Mouse (Mus musculus): Measurements from ENCODE around the gene Ksr1. TPM values are rescaled to one million over a fixed set of nuclear protein-coding genes. Genes with fewer than 3 reads are reported as not detected.
"Not testable (repeated sequence)": the region's sequence is repeated elsewhere in the genome, so short reads cannot be mapped to it uniquely, and the experiment has no call there.

The Ksr1 gene
- total RNA-seq, 2 experiments from 2014 or later, result 189 to 205 TPM

- DNase-seq (ENCODE audit: extremely low spot score in 1 of 2, low spot score in 1 of 2), result peak in 1 of 2 experiments; percentile 66
Observed at GRCm38 (mm10) chr11:79019839-79020534, 126.2 kb downstream of the Ksr1 start.

GRCm38 (mm10) chr11:79018954-79019704, 127.1 kb downstream of the Ksr1 start:
- peak; percentile 63 to 89 for DNase-seq (ENCODE audit: extremely low spot score in 1 of 2, low spot score in 1 of 2)

GRCm38 (mm10) chr11:79017161-79017606, 129.0 kb downstream of the Ksr1 start:
- DNase-seq (ENCODE audit: extremely low spot score in 1 of 2, low spot score in 1 of 2), result no peak

- DNase-seq (ENCODE audit: extremely low spot score in 1 of 2, low spot score in 1 of 2), result no peak
Observed at GRCm38 (mm10) chr11:79016236-79016635, 130.0 kb downstream of the Ksr1 start.

DNA sequence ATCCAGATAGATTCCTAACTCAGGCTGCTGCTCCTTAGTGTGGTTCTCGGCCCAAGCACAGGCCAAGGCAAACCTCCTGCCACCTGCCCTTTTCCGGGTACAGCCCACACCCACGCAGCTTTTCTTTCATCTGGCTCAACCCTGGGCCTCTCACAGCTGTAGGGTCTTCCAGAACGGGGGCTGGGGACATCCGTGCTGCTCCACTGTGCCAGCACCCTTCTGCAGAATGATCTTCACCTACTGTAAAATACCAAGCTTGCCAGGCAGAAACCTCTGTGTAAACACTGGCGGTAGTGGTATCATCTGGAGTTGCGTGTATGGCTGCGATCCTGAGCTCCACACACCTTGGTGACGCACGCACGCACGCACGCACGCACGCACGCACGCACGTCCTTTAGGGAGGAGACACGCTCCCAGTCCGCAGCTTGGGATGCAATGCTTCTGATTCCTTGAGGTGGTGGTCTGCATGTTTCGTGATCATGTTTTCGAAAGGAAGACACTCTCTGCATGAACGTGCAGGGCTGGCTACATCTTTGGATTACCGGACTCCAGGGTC, 130.5 kb downstream of the Ksr1 start:
- no peak for DNase-seq (ENCODE audit: extremely low spot score in 1 of 2, low spot score in 1 of 2)

- DNase-seq (ENCODE audit: extremely low spot score in 1 of 2, low spot score in 1 of 2), result no peak
Observed at GRCm38 (mm10) chr11:79014602-79015325, 131.4 kb downstream of the Ksr1 start.

GRCm38 (mm10) chr11:79013806-79014205, 132.4 kb downstream of the Ksr1 start:
- no peak for DNase-seq (ENCODE audit: extremely low spot score in 1 of 2, low spot score in 1 of 2)

GRCm38 (mm10) chr11:79013056-79013455, 133.2 kb downstream of the Ksr1 start:
- DNase-seq (ENCODE audit: extremely low spot score in 1 of 2, low spot score in 1 of 2), result no peak

DNA sequence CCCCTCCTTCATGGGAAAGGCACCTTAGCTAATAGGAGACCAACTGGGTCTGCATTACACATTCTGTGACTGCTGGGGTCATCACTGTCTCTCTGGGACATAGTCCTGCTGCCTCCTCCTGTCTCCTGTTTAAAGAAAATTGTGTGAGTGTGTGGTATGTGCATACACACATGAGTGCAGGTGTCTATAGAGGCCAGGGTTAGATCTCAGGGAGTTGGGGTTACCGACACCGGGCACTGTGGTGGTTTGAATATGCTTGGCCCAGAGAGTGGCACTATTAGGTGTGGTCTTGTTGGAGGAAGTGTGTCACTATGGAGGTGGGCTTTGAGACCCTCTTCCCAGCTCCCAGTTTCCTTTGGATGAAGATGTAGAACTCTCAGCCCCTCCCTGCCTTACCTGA, 133.7 kb downstream of the Ksr1 start:
- DNase-seq (ENCODE audit: extremely low spot score in 1 of 2, low spot score in 1 of 2), result no peak

DNA sequence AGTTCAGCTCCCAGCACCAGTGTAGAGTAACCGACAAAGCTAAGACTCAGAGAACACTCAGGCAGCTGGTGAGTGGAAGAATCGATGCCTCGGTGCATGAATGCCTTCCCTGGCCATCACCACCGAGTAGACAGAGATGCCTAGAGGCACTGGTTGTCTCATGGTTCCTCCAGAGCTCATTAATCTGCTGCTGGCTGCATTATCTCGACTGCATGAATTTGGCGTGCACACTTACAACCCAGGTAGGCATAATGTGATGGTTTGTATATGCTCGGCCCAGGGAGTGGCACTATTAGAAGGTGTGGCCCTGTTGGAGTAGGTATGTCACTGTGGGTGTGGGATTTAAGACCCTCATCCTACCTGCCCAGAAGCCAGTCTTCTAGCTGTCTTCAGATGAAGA, 137.3 kb downstream of the Ksr1 start:
- no peak for DNase-seq (ENCODE audit: extremely low spot score in 1 of 2, low spot score in 1 of 2)

GRCm38 (mm10) chr11:79008007-79008775, 138.0 kb downstream of the Ksr1 start:
- DNase-seq (ENCODE audit: extremely low spot score in 1 of 2, low spot score in 1 of 2), result no peak

- not testable (repeated sequence) for DNase-seq (ENCODE audit: extremely low spot score in 1 of 2, low spot score in 1 of 2)
Observed at GRCm38 (mm10) chr11:79007356-79007755, 138.9 kb downstream of the Ksr1 start.

- no peak for DNase-seq (ENCODE audit: extremely low spot score in 1 of 2, low spot score in 1 of 2)
Observed at GRCm38 (mm10) chr11:79006417-79006816, 139.8 kb downstream of the Ksr1 start.

DNA sequence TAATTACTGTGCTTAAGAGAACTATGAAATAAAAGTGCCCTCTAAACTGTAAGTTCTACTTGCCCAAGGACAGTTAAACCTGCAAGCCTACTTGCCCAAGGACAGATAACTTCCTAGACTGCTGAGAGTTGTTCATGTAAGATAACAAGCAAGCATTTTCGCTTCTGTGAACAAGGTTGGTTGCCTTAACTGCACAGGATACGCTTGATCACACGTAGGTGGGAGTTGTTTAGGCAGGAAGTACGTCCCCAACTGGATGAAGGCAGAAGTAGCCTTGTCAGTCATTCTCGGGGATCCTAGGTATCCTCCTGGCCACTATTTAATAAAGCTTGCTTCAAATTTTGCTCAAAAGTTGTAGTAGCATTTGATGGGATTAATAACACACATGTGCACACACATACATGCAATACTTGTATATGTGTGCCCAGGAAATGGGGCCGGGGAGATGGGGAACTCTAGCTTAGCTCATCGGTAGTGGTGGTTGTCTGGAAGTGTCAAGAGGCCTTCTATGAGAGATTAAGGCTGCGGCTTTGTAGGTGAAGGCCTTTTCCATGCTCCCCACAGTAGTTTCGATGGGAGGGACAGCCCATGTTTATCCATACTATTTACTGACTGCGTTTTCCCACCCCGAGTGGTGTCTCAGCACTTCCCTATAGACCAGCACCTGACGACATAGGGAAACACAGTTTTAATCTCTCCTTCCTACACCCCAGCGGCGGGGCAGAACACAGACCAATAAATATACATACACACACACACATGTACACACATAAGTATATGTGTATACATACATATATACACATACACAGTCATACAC, 140.4 kb downstream of the Ksr1 start:
- DNase-seq (ENCODE audit: extremely low spot score in 1 of 2, low spot score in 1 of 2), result no peak

DNA sequence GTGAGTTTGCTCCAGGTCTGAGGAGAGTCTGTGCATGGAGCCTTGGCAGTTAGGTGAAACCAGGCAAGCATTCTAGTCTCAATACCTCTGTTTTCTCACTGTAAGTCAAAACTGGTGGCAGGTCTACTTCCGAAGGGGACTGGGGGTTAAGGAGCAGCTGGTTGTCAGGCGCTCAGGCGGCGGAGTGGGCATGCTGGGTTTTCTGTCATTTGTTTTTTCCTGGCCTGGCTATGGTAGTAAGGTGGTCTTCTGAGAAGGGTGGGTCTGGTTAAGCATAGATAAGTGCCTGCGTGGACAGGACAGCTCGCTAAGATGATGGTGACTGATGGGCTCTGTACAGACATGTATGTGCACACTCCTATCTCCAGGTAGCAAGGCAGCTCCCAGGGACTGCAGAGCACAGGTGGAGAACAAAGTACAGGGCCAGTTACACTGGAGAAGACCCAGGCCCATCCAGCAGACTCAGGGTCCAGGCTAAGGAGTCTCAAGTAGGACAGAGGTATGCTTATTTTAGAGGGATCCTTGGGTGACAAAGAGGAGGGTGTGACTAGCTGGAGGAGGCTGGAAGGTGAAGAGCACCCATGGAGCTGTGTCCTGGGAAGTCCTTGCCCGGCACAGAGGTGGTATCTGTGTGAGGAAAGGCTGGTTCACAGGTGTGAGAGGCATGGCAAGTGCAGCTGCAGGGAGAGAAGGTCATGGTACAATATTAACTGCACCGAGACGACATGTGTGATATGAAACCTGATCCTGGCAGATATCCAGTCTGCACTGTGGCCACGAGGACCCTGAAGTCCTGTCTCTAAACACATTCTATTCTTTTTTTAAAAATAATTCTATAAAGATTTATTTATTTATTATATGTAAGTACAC, 142.2 kb downstream of the Ksr1 start:
- no peak for DNase-seq (ENCODE audit: extremely low spot score in 1 of 2, low spot score in 1 of 2)

- no peak for DNase-seq (ENCODE audit: extremely low spot score in 1 of 2, low spot score in 1 of 2)
Observed at GRCm38 (mm10) chr11:79003053-79003768, 143.0 kb downstream of the Ksr1 start.

GRCm38 (mm10) chr11:79002551-79002951, 143.7 kb downstream of the Ksr1 start:
- no peak for DNase-seq (ENCODE audit: extremely low spot score in 1 of 2, low spot score in 1 of 2)

DNA sequence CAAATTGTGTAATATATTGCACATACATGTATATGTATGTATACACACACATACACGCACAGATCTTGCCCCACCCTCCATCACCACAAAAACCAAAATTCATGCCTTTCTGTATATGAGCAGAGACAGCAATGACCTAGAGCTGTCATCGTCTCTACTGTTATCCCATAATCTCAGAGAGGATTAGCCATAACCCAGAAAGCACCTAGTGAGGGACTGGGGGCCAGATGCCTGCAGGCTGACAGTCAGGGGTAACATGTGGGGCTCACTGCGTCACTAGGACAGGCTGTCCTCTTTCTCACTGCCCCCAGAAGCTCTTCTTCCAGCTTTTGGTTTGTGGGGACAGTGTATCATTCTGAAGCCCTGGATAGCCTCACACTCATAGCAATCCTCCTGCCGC, 144.3 kb downstream of the Ksr1 start:
- DNase-seq (ENCODE audit: extremely low spot score in 1 of 2, low spot score in 1 of 2), result no peak

Data from layer of hippocampus, postnatal 25 days (tissue).